Mouse (Mus musculus) retina, postnatal 1 day (tissue): ENCODE measurements around the gene Hist1h4a.
A peak's percentile ranks its signal among the peaks of the same experiment; 100 is the strongest.
"Not testable (repeated sequence)": the region's sequence is repeated elsewhere in the genome, so short reads cannot be mapped to it uniquely, and the experiment has no call there.

Experiments
- DNase-seq: peaks from one replicate; pipeline ENCODE4 v3.0.0-alpha.2; 2012

The Hist1h4a gene

DNA sequence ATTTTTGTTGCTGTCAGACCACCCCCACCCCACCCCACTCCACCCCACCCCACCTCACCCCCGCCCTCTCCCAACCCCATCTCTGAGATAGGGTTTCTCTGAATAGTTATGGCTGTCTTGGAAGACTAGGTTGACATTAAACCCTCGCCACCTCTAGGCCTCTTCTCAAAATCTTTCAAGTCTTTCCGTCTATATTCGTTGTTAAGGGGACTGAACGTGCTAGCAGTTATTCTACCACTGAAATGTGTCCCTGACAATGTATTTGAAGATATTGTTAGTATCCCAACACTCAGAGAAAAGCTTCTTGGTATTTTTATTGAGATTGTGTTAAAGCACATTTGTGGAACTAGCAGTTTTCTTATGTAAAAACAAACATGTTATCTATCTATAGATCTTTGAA lies 20.1 kb downstream of the Hist1h4a start:
- no peak for DNase-seq

- no peak for DNase-seq
These were observed 20.7 kb downstream of the Hist1h4a start for GRCm38 (mm10) chr13:23740256-23740840.

DNA sequence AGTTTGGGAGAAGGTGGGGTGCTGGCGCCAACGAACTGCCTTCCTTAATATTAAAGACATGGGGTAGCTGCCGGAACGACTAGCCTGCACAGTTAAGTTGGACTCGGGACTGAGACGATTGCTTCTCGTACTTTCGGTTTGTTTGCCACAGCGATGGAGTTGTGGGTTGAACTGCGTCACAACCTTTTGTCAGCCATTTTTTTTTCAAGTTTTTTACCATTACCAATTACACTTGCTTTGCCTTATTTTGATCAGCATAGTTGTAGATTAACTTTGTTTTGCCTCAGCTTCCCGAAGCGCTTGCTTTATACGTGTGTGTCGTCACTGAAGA lies 21.1 kb downstream of the Hist1h4a start:
- no peak for DNase-seq

DNA sequence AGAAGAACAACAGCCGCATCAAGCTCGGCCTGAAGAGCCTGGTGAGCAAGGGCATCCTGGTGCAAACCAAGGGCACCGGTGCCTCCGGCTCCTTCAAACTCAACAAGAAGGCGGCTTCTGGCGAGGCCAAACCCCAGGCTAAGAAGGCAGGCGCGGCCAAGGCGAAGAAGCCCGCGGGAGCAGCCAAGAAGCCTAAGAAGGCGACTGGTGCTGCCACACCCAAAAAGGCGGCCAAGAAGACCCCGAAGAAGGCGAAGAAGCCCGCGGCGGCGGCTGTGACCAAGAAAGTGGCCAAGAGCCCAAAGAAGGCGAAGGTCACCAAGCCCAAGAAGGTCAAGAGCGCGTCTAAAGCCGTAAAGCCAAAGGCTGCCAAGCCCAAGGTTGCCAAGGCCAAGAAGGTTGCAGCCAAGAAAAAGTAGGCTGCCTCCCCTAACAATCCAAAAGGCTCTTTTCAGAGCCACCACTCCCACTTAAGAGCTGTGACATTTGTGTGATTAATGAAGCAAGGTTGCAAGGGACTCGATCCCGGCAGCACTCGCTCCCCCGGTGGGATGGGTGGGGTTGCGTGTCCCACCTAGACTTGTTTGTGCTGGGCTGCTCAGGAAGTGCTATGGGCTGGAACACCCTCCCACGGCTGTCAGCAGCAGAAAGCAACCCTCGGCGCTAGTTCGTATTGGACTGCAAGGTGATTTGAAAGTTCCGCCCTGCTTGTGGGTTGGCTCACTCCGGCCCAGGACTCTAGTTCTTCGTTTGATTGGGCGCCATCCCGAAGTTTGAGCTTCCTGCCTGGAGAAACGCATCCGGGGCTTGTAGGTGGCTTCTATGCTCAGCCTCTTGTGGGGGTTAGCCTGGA lies 21.7 kb downstream of the Hist1h4a start:
- DNase-seq: peak; percentile 95

DNA sequence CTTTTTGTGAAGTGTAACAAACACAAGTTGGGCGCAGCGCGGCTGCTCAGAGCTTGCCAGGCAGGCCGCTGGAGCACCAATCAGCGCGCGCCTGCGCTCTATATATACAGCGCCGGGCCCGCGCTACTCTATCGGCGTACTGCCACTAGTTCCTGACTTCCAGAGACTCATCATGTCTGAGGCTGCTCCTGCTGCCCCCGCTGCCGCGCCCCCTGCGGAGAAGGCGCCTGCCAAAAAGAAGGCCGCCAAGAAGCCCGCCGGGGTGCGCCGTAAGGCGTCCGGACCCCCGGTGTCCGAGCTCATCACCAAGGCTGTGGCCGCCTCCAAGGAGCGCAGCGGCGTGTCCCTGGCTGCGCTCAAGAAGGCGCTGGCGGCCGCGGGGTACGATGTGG lies 22.4 kb downstream of the Hist1h4a start, which contains the start of gene Hist1h1c:
Gene Hist1h1c, plus strand, starts transcription at position 132 of the 392 bp plus-strand sequence.
- DNase-seq: peak; percentile 95

DNA sequence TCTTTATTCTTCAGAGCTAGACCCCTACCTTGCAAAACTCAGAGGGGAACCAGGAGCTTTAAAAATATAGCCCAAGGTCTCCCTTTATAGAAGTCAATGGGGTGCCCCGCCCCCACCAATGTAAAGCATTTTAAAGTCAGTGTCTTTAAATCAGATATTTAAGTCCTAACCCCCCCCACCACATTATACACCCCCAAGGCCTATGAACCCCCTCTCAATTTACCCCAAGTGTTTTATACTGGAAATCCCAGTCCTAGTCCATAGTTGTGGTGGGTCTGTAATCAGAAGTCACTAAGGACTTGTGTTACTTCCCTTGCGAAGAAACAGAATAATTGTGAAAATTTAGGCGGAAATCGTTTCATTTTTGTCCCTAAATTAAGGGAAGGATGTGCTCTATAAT lies 23.0 kb downstream of the Hist1h4a start:
- DNase-seq: no peak

DNA sequence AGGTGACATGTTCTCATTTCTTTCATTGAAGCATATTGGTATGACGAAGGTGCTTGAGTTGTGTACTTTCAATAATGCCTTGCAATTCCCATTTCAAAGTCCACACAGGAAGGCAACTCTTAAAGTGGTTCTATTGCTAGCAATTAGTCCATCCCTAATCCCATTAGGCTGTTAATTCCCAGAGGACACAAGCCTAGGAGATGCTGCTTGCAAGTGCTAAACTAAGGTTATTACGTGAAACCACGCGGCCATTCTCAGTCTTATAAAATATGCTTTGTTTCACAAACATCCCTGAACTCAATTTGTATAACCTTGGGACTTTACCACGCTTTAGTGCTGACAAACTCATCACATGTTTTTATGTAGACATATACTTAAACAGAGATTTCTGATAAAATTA lies 23.9 kb downstream of the Hist1h4a start:
- peak; percentile 61 for DNase-seq

DNA sequence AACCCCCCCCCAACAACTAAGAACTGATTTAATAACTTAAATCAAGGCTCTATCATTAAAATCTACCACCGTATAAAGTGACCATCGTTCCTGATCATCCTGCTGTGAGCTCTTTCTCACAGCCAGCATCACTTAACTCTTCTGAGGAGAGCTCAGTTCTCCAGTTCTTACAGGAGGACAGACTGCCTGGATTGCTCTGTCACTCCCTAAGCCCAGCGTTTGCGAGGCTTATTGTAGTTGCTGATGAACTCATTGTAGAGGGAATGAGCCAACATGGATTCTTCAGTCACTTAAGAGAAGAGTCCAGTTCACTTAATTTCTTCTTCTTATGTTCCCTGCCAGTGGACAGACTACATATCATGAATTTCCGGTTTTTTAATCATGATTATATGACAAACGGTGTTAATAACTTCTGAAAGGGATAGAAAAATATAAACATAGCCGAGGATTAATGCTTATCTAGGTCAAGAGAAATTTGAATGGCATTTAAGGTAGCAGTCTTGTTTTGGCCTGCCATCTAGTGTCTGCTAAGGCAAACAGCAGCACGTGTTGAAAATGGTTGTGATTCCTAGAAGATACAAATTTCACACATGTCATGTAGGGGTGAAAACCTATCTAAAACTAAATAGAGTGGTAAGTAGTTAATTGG lies 28.8 kb downstream of the Hist1h4a start:
- peak; percentile 73 for DNase-seq

- no peak for DNase-seq
These were observed 30.6 kb downstream of the Hist1h4a start for GRCm38 (mm10) chr13:23730479-23730878.

- no peak for DNase-seq
These were observed 31.3 kb downstream of the Hist1h4a start for GRCm38 (mm10) chr13:23729706-23730105.

GRCm38 (mm10) chr13:23729192-23729525 lies 31.9 kb downstream of the Hist1h4a start:
- no peak for DNase-seq

DNA sequence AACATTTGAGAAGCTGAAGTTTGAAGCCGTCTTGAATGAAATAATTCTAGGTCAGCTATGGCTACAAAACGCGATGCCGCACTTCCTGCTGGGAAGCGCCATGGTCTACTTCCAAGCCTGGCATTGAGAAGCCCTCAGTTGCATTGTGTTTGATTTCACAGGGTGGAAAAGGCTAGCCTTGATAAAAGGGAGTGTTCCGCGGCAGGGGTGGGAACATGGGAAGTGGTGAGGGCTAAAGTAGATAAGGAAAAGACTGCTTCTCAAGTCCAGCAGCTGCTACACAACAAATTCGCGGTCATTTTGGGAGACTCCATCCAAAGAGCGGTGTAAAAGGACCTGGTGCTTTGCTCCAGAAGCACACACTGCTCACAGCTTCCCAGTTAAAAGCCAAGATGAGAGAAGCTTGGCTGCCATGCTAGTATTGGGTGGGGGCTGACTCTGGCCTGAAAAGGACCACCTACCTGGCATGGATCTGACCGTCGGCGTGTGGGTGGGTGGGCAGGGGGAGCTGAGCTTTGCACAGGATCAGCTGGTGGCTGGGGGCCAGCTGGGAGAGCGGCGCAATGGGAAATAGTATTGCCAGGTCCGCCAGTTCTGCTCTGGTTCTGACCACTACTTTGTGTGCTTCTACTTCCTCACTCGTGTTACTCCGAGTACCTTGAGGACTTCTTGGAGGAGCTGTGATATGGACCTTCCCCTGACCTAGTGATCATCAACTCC lies 32.4 kb downstream of the Hist1h4a start:
- no peak for DNase-seq

- DNase-seq: no peak
These were observed 35.8 kb downstream of the Hist1h4a start for GRCm38 (mm10) chr13:23725213-23725612.

DNA sequence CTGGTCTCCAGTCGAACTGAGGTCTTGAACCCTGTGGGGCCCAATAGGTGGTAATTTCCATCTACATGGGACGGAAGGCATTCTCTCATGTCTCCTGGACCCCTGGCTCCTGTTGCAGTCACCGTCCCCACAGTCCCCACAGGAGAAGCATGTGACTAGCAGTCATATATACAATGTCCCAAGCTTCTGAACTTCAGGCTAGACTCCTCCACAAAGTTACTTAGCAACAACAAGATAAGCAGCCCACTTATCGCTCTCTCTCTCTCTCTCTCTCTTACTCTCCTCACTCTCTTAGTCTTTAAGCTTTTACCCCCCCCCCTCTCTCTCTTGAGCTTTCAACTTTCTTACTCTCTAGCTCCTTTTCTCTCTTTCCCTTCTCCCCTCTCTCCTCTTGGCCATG lies 36.8 kb downstream of the Hist1h4a start:
- DNase-seq: no peak

GRCm38 (mm10) chr13:23717593-23718245 lies 43.3 kb downstream of the Hist1h4a start:
- DNase-seq: not testable (repeated sequence)

- no peak for DNase-seq
These were observed 43.9 kb downstream of the Hist1h4a start for GRCm38 (mm10) chr13:23717176-23717575.

- DNase-seq: no peak
These were observed 44.6 kb downstream of the Hist1h4a start for GRCm38 (mm10) chr13:23716261-23717042.
